Mouse (Mus musculus): ENCODE data around the gene Uqcrc2. TPM values are rescaled to one million over a fixed set of nuclear protein-coding genes. Genes with fewer than 3 reads are reported as not detected.

The Uqcrc2 gene
- 175 and 186 TPM in 2 replicates for polyA plus RNA-seq (2016; fragmentation: Nextera tagmentation; extraction: Ambion mirVana)

GRCm38 (mm10) chr7:120634711-120635361 is at the start of gene Uqcrc2:
Uqcrc2 (plus strand) TSS chr7:120635176.
- H3K27me3 ChIP-seq (replicated peaks; ENCODE audit: low read depth, poor library complexity, severe bottlenecking), result no peaks in the 10 kb centered on the region
- peaks cover 17% of the 10 kb centered on the region for H3K4me1 ChIP-seq
- WGBS, result under 1% methylated on average over 45 of the region's 45 CpGs
- no peaks in the 10 kb centered on the region for H3K9me3 ChIP-seq
- peak; percentile 94 for DNase-seq (ENCODE audit: low spot score)
- peak within 1 kb of the TSS; percentile 91 for H3K27ac ChIP-seq (replicated peaks)
- H3K4me3 ChIP-seq, result peak within 1 kb of the TSS; percentile 78
- H3K36me3 ChIP-seq (replicated peaks), result peaks cover 27% of the 10 kb centered on the region

GRCm38 (mm10) chr7:120597203-120597743 is 37.7 kb upstream of the Uqcrc2 start:
- Histone ChIP-seq H3K36me3 (replicated peaks) (no peaks in the 10 kb centered on the region), H3K4me1 (peaks cover 6% of the 10 kb centered on the region; the same call in 1 of the 2 replicates), H3K9me3 (no peaks in the 10 kb centered on the region), H3K27me3 (replicated peaks; ENCODE audit: low read depth, poor library complexity, severe bottlenecking) (peaks cover 24% of the 10 kb centered on the region), H3K4me3 (peak overlapping the region; percentile 59), H3K27ac (replicated peaks) (peak overlapping the region; percentile 76)
- DNase-seq (ENCODE audit: low spot score), result no peak
- 83% methylated on average over 4 of the region's 4 CpGs for WGBS

GRCm38 (mm10) chr7:120597744-120598243 is 37.2 kb upstream of the Uqcrc2 start:
- 8% methylated on average over 41 of the region's 41 CpGs for WGBS
- peak overlapping the region; percentile 76 for H3K27ac ChIP-seq (replicated peaks)
- peaks cover 24% of the 10 kb centered on the region for H3K27me3 ChIP-seq (replicated peaks; ENCODE audit: low read depth, poor library complexity, severe bottlenecking)
- peak overlapping the region; percentile 59 for H3K4me3 ChIP-seq
- H3K4me1 ChIP-seq, result peaks cover 6% of the 10 kb centered on the region; the same call in 1 of the 2 replicates
- peak; percentile 64 for DNase-seq (ENCODE audit: low spot score)
- no peaks in the 10 kb centered on the region for H3K36me3 ChIP-seq (replicated peaks)
- H3K9me3 ChIP-seq, result no peaks in the 10 kb centered on the region

GRCm38 (mm10) chr7:120598355-120598754 is 36.6 kb upstream of the Uqcrc2 start:
- H3K4me3 ChIP-seq, result peak overlapping the region; percentile 59; the same call in 1 of the 2 replicates
- H3K27me3 ChIP-seq (replicated peaks; ENCODE audit: low read depth, poor library complexity, severe bottlenecking), result peaks cover 24% of the 10 kb centered on the region
- 85% methylated on average over 7 of the region's 7 CpGs for WGBS
- H3K4me1 ChIP-seq, result peaks cover 6% of the 10 kb centered on the region; the same call in 1 of the 2 replicates
- DNase-seq (ENCODE audit: low spot score), result no peak
- no peaks in the 10 kb centered on the region for H3K9me3 ChIP-seq
- H3K36me3 ChIP-seq (replicated peaks), result no peaks in the 10 kb centered on the region
- H3K27ac ChIP-seq (replicated peaks), result no peak overlapping the region

- H3K36me3 ChIP-seq (replicated peaks), result no peaks in the 10 kb centered on the region
- no peak overlapping the region for H3K27ac ChIP-seq (replicated peaks)
- 79% methylated on average over 8 of the region's 8 CpGs for WGBS
- H3K27me3 ChIP-seq (replicated peaks; ENCODE audit: low read depth, poor library complexity, severe bottlenecking), result no peaks in the 10 kb centered on the region
- H3K4me1 ChIP-seq, result no peaks in the 10 kb centered on the region
- H3K9me3 ChIP-seq, result no peaks in the 10 kb centered on the region
- no peak overlapping the region for H3K4me3 ChIP-seq
- no peak for DNase-seq (ENCODE audit: low spot score)
Observed at GRCm38 (mm10) chr7:120620075-120620771, 14.8 kb upstream of the Uqcrc2 start.

- H3K36me3 ChIP-seq (replicated peaks), result no peaks in the 10 kb centered on the region
- no peak for DNase-seq (ENCODE audit: low spot score)
- no peak overlapping the region for H3K4me3 ChIP-seq
- no peaks in the 10 kb centered on the region for H3K27me3 ChIP-seq (replicated peaks; ENCODE audit: low read depth, poor library complexity, severe bottlenecking)
- 88% methylated on average over 9 of the region's 9 CpGs for WGBS
- no peaks in the 10 kb centered on the region for H3K9me3 ChIP-seq
- no peaks in the 10 kb centered on the region for H3K4me1 ChIP-seq
- H3K27ac ChIP-seq (replicated peaks), result no peak overlapping the region
Observed at GRCm38 (mm10) chr7:120620841-120621240, 14.1 kb upstream of the Uqcrc2 start.

- DNase-seq (ENCODE audit: low spot score), result no peak
- Histone ChIP-seq H3K9me3 (no peaks in the 10 kb centered on the region), H3K27me3 (replicated peaks; ENCODE audit: low read depth, poor library complexity, severe bottlenecking) (no peaks in the 10 kb centered on the region), H3K36me3 (replicated peaks) (peaks cover 4% of the 10 kb centered on the region), H3K4me3 (no peak overlapping the region), H3K4me1 (peaks cover 17% of the 10 kb centered on the region), H3K27ac (replicated peaks) (no peak overlapping the region)
- 72% methylated on average over 1 of the region's 1 CpGs for WGBS
Observed at GRCm38 (mm10) chr7:120632518-120632917, 2.5 kb upstream of the Uqcrc2 start.

GRCm38 (mm10) chr7:120634301-120634700 is 675 bp upstream of the Uqcrc2 start:
- peak; percentile 32 for DNase-seq (ENCODE audit: low spot score)

GRCm38 (mm10) chr7:120635362-120635781 is 396 bp downstream of the Uqcrc2 start:
- peaks cover 33% of the 10 kb centered on the region for H3K36me3 ChIP-seq (replicated peaks)
- no peaks in the 10 kb centered on the region for H3K9me3 ChIP-seq
- no peaks in the 10 kb centered on the region for H3K27me3 ChIP-seq (replicated peaks; ENCODE audit: low read depth, poor library complexity, severe bottlenecking)
- under 1% methylated on average over 32 of the region's 32 CpGs for WGBS
- peaks cover 17% of the 10 kb centered on the region for H3K4me1 ChIP-seq
- peak overlapping the region; percentile 91 for H3K27ac ChIP-seq (replicated peaks)
- no peak for DNase-seq (ENCODE audit: low spot score)
- peak overlapping the region; percentile 78 for H3K4me3 ChIP-seq

More at GRCm38 (mm10) chr7:120634301-120634700, 675 bp upstream of the Uqcrc2 start:
- peaks cover 17% of the 10 kb centered on the region for H3K4me1 ChIP-seq
- H3K9me3 ChIP-seq, result no peaks in the 10 kb centered on the region
- peaks cover 22% of the 10 kb centered on the region for H3K36me3 ChIP-seq (replicated peaks)
- WGBS, result 10% methylated on average over 9 of the region's 9 CpGs
- peak overlapping the region; percentile 78 for H3K4me3 ChIP-seq
- no peaks in the 10 kb centered on the region for H3K27me3 ChIP-seq (replicated peaks; ENCODE audit: low read depth, poor library complexity, severe bottlenecking)
- H3K27ac ChIP-seq (replicated peaks), result peak overlapping the region; percentile 91

GRCm38 (mm10) chr7:120635821-120636220 is 845 bp downstream of the Uqcrc2 start:
- H3K27me3 ChIP-seq (replicated peaks; ENCODE audit: low read depth, poor library complexity, severe bottlenecking), result no peaks in the 10 kb centered on the region
- peak overlapping the region; percentile 78 for H3K4me3 ChIP-seq
- WGBS, result 1% methylated on average over 11 of the region's 11 CpGs
- H3K27ac ChIP-seq (replicated peaks), result peak overlapping the region; percentile 91
- peaks cover 17% of the 10 kb centered on the region for H3K4me1 ChIP-seq
- DNase-seq (ENCODE audit: low spot score), result peak; percentile 19
- H3K36me3 ChIP-seq (replicated peaks), result peaks cover 37% of the 10 kb centered on the region
- H3K9me3 ChIP-seq, result no peaks in the 10 kb centered on the region

- H3K27me3 ChIP-seq (replicated peaks; ENCODE audit: low read depth, poor library complexity, severe bottlenecking), result no peaks in the 10 kb centered on the region
- WGBS, result 66% methylated on average over 4 of the region's 4 CpGs
- no peaks in the 10 kb centered on the region for H3K4me1 ChIP-seq
- no peak for DNase-seq (ENCODE audit: low spot score)
- peaks cover 98% of the 10 kb centered on the region for H3K36me3 ChIP-seq (replicated peaks)
- H3K4me3 ChIP-seq, result no peak overlapping the region
- H3K27ac ChIP-seq (replicated peaks), result no peak overlapping the region
- no peaks in the 10 kb centered on the region for H3K9me3 ChIP-seq
Observed at GRCm38 (mm10) chr7:120643217-120643616, 8.2 kb downstream of the Uqcrc2 start.

GRCm38 (mm10) chr7:120647849-120648248 is 12.9 kb downstream of the Uqcrc2 start:
- WGBS, result 84% methylated on average over 2 of the region's 2 CpGs
- Histone ChIP-seq H3K4me1 (no peaks in the 10 kb centered on the region), H3K27me3 (replicated peaks; ENCODE audit: low read depth, poor library complexity, severe bottlenecking) (no peaks in the 10 kb centered on the region), H3K9me3 (no peaks in the 10 kb centered on the region), H3K36me3 (replicated peaks) (peaks cover 99% of the 10 kb centered on the region), H3K27ac (replicated peaks) (no peak overlapping the region), H3K4me3 (no peak overlapping the region)
- DNase-seq (ENCODE audit: low spot score), result no peak

Data from embryonic facial prominence, embryonic 10.5 days (tissue).